Mouse (Mus musculus): ENCODE data around the gene Armc12. TPM values are rescaled to one million over a fixed set of nuclear protein-coding genes. Genes with fewer than 3 reads are reported as not detected.

Armc12 gene
- total RNA-seq, 1 experiment from 2014 or later: not detected

GRCm38 (mm10) chr17:28575244-28576125 is 44.9 kb downstream of the Armc12 start, which contains the start of gene Lhfpl5:
Gene Lhfpl5, plus strand, starts transcription at chr17:28575641.
- peak; percentile 81 for ATAC-seq (replicated peaks; ENCODE audit: low read depth, poor library complexity, severe bottlenecking)

- peak; percentile 82 for ATAC-seq (replicated peaks; ENCODE audit: low read depth, poor library complexity, severe bottlenecking)
These were observed 49.8 kb downstream of the Armc12 start for GRCm38 (mm10) chr17:28580396-28580795.

DNA sequence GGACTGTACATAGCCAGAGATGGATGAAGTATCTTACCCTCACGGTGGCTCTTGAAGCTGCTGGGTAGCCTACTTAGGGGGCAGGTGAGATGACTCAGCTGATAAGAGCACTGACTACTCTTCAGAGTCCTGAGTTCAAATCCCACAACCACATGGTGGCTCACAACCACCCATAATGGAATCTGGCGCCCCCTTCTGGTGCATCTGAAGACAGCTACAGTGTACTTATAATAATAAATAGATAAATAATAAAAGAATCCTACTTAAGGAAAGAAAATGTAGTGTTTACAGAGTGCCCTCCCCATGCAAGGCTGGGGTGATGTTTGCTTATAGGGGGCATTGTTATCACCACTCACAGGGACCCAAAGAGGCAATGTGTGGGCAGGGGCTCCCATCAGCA is 50.5 kb downstream of the Armc12 start:
- no peak for ATAC-seq (replicated peaks; ENCODE audit: low read depth, poor library complexity, severe bottlenecking)

DNA sequence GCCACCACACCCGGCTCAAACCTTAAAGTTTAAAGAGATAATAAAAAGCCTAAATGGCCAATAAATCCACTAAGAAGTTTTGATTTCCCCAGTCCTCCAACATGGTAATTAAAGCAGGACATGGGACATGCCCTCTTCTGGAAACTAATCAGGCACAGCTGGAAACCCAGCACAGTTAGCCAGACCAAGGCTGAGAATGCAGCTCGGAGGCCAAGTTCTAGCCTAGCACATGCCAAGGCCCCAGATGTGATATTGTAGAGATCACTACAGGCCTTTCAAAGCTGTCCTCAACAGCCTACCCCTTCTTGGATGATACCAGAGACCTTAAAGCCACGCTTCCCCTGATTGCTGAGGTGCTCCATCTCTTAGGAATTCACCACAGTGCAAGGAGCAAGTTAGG is 55.9 kb downstream of the Armc12 start:
- no peak for ATAC-seq (replicated peaks; ENCODE audit: low read depth, poor library complexity, severe bottlenecking)

GRCm38 (mm10) chr17:28588591-28588990 is 58.0 kb downstream of the Armc12 start:
- ATAC-seq (replicated peaks; ENCODE audit: low read depth, poor library complexity, severe bottlenecking): no peak

Other genes starting within 250 kb of the Armc12 start
- gene Fance, start 217.3 kb upstream of the Armc12 start, total RNA-seq (2017): 15.9 and 36.0 TPM in 2 replicates
- gene Rpl10a, start 202.3 kb upstream of the Armc12 start, total RNA-seq (2017): 1,140 and 1,191 TPM in 2 replicates
- gene Tead3, start 180.0 kb upstream of the Armc12 start, total RNA-seq (2017): not detected in 2 replicates
- not detected in 2 replicates for gene Tulp1, start 165.6 kb upstream of the Armc12 start, total RNA-seq (2017)
- 35.0 and 49.6 TPM in 2 replicates for gene Fkbp5, start 13.3 kb upstream of the Armc12 start, total RNA-seq (2017)
- gene Clpsl2, start 18.6 kb downstream of the Armc12 start, total RNA-seq (2017): not detected in 2 replicates
- gene Clps, start 30.0 kb downstream of the Armc12 start, total RNA-seq (2017): not detected in 2 replicates
- gene Lhfpl5, start 44.8 kb downstream of the Armc12 start, total RNA-seq (2017): not detected in 2 replicates
- gene Srpk1, start 91.9 kb downstream of the Armc12 start, total RNA-seq (2017): 126 and 167 TPM in 2 replicates
- gene Slc26a8, start 159.4 kb downstream of the Armc12 start, total RNA-seq (2017): 1.1 TPM in 1 of 2 replicates, not detected in the other
- 81.4 and 94.2 TPM in 2 replicates for gene Mapk14, start 160.5 kb downstream of the Armc12 start, total RNA-seq (2017)
- gene AC170998.1, start 195.3 kb downstream of the Armc12 start, total RNA-seq (2017): 3.4 TPM in 1 of 2 replicates, not detected in the other
- gene Mapk13, start 238.5 kb downstream of the Armc12 start, total RNA-seq (2017): 0.73 TPM in 1 of 2 replicates, not detected in the other